Mouse (Mus musculus): ENCODE results near the gene Mtif2. TPM values are rescaled to one million over a fixed set of nuclear protein-coding genes. Genes with fewer than 3 reads are reported as not detected.
"Not testable (repeated sequence)": the region's sequence is repeated elsewhere in the genome, so short reads cannot be mapped to it uniquely, and the experiment has no call there.

Gene Mtif2
- polyA plus RNA-seq, 1 experiment from 2014 or later: 44.8 TPM

DNA sequence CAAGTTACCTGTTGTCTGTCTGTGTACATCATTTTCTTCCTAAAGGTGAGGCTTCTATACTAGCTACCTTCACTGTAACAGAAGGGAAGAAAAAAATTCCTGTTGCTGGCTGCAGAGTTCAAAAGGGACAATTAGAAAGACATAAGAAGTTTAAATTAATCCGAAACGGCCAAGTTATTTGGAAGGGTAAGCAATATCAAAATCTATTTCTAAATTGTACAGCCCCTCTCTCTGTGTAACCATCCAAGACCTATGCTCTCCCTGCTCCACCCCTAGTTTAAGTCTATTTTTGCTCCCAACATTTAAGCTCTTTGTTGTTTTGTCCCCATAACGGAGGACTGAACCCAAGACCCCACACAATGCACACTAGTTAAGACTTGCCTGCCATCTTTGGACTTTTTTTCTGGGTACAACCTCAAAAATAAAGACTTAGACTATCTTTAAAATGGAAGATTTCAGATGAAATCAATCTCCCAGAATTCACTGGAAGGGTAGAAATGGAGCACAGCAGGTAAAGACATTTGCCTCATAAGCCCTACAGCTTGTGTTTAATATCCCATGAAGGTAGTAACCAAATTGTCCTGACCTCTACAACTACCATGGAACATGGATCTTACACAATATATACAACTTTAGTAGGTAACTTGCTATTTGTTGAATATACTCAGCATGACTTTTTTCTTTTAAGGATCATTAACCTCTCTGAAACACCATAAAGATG is 18.2 kb downstream of the Mtif2 start:
- Histone ChIP-seq H3K9ac (no peak overlapping the region), H3K9me3 (no peaks in the 10 kb centered on the region), H3K27me3 (no peaks in the 10 kb centered on the region), H3K4me2 (no peak overlapping the region), H3K4me3 (no peak overlapping the region), H3K4me1 (replicated peaks) (peaks cover 16% of the 10 kb centered on the region), H3K27ac (replicated peaks) (no peak overlapping the region), H3K36me3 (peaks cover 48% of the 10 kb centered on the region)
- no peak for ATAC-seq (ENCODE audit: low FRiP score, low read depth)
- 94% methylated on average over 3 of the region's 3 CpGs for WGBS

GRCm38 (mm10) chr11:29545150-29545752 is 19.0 kb downstream of the Mtif2 start:
- peaks cover 16% of the 10 kb centered on the region for H3K4me1 ChIP-seq (replicated peaks)
- H3K36me3 ChIP-seq: peaks cover 48% of the 10 kb centered on the region
- H3K9ac ChIP-seq; H3K4me2 ChIP-seq; H3K4me3 ChIP-seq; ATAC-seq (ENCODE audit: low FRiP score, low read depth); H3K9me3 ChIP-seq; H3K27me3 ChIP-seq; H3K27ac ChIP-seq (replicated peaks): not testable (repeated sequence)
- WGBS: 92% methylated on average over 4 of the region's 4 CpGs

DNA sequence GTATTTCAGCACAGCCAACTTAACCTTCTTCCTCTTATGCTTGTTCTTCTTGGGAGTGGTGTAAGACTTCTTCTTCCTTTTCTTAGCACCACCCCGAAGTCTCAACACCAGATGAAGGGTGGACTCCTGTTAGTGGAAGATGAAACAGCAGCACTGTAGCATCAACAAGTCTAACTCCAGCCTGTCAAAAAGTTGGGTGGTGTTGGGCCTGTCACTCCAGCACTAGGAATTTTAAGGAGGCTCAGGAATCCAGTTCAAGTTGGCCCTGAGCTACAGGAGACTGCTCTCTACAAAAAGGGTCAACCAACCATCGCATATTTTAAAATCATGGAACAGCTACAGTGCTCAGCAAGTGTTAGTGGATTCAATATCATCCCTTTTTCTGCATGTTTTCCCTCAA is 20.1 kb downstream of the Mtif2 start:
- peak overlapping the region; percentile 63; the same call in 1 of the 2 replicates for H3K4me3 ChIP-seq
- WGBS: 87% methylated on average over 2 of the region's 2 CpGs
- H3K27ac ChIP-seq (replicated peaks); ATAC-seq (ENCODE audit: low FRiP score, low read depth); H3K27me3 ChIP-seq; H3K9ac ChIP-seq; H3K9me3 ChIP-seq: not testable (repeated sequence)
- H3K4me2 ChIP-seq: peak overlapping the region; percentile 79; the same call in 1 of the 2 replicates
- peaks cover 16% of the 10 kb centered on the region for H3K4me1 ChIP-seq (replicated peaks)
- H3K36me3 ChIP-seq: peaks cover 40% of the 10 kb centered on the region

GRCm38 (mm10) chr11:29546762-29547161 is 20.6 kb downstream of the Mtif2 start:
- Histone ChIP-seq H3K9ac (peak overlapping the region; percentile 74), H3K4me1 (replicated peaks) (peaks cover 16% of the 10 kb centered on the region), H3K4me3 (peak overlapping the region; percentile 63), H3K9me3 (no peaks in the 10 kb centered on the region), H3K4me2 (peak overlapping the region; percentile 79), H3K27me3 (no peaks in the 10 kb centered on the region), H3K27ac (replicated peaks) (no peak overlapping the region), H3K36me3 (peaks cover 36% of the 10 kb centered on the region)
- no peak for ATAC-seq (ENCODE audit: low FRiP score, low read depth)
- WGBS: 28% methylated on average over 2 of the region's 2 CpGs

DNA sequence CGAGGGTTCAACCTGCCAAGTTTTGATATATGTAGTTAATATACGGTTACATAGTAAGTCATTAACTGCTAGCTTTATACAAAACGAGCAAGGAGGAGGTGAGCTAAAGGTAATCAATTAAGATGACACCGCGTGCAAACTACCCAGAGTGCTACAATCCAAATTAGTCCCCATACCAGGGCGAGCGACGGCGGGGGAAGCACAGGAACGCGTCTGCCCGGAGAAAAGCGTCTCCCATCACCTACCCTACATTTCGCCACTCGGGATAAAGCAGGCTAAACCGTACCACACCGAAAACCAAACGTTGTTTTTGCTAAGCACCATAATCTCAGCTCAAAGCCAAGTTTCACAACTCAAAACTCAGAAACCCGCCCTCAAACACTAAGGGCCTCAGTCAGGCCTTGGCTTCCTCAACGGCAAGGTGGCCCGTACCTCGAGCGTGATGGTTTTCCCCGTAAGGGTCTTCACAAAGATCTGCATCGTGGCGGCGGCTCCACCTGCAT is 21.1 kb downstream of the Mtif2 start:
- peak overlapping the region; percentile 89 for H3K27ac ChIP-seq (replicated peaks)
- ATAC-seq (ENCODE audit: low FRiP score, low read depth): peak; percentile 17
- peaks cover 33% of the 10 kb centered on the region for H3K36me3 ChIP-seq
- peak overlapping the region; percentile 79 for H3K4me2 ChIP-seq
- peak overlapping the region; percentile 74 for H3K9ac ChIP-seq
- under 1% methylated on average over 27 of the region's 27 CpGs for WGBS
- H3K27me3 ChIP-seq: no peaks in the 10 kb centered on the region
- peaks cover 16% of the 10 kb centered on the region for H3K4me1 ChIP-seq (replicated peaks)
- H3K4me3 ChIP-seq: peak overlapping the region; percentile 63
- H3K9me3 ChIP-seq: no peaks in the 10 kb centered on the region

DNA sequence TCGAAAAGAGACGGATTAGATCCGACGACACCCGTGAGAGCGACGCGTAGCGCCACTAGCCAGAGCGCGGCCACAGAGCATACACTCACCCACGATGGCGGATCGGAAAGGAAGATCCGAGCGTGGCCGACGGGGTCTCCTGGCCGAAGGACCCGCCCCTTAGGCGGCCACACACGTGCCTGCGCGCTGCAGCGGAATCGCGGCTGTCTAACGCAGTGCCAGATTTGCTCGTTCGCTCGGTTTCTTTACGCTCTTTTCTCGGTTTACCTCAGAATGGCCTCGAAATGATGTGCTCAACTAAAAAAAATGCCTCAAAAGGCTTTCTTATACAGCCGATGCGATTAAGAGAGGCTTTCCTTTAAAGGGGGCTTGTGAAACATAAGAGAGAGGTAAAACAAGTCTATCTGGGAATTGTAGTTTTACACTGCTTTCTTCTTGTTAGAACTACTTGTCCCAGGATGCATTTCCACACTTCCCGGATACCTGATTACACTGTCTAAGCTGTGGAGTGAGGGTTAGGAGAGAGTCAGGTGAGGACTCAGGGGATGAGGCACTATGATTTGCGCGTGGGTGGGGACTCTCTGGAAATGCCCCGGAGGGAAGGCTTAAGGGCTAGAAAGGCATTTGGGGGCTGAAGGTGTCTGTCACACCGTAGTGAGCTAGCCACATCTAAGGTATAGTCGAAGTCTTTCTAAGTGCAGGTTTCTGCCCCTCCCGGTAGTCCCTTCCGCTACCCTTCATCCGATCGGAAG is 21.7 kb downstream of the Mtif2 start, which contains the start of the genes Clhc1 and Rps27a:
TSS of gene Clhc1 (plus strand) at position 199 of the 752 bp plus-strand sequence.
TSS of gene Rps27a (minus strand) at position 358 of the 752 bp plus-strand sequence.
- Histone ChIP-seq H3K4me3 (peak within 1 kb of the TSS; percentile 63), H3K9ac (peak within 1 kb of the TSS; percentile 74), H3K9me3 (no peaks in the 10 kb centered on the region), H3K27me3 (no peaks in the 10 kb centered on the region), H3K27ac (replicated peaks) (peak within 1 kb of the TSS; percentile 89), H3K4me2 (peak within 1 kb of the TSS; percentile 79), H3K36me3 (peaks cover 30% of the 10 kb centered on the region), H3K4me1 (replicated peaks) (peaks cover 16% of the 10 kb centered on the region)
- ATAC-seq (ENCODE audit: low FRiP score, low read depth): peak; percentile 98
- WGBS: under 1% methylated on average over 46 of the region's 46 CpGs

DNA sequence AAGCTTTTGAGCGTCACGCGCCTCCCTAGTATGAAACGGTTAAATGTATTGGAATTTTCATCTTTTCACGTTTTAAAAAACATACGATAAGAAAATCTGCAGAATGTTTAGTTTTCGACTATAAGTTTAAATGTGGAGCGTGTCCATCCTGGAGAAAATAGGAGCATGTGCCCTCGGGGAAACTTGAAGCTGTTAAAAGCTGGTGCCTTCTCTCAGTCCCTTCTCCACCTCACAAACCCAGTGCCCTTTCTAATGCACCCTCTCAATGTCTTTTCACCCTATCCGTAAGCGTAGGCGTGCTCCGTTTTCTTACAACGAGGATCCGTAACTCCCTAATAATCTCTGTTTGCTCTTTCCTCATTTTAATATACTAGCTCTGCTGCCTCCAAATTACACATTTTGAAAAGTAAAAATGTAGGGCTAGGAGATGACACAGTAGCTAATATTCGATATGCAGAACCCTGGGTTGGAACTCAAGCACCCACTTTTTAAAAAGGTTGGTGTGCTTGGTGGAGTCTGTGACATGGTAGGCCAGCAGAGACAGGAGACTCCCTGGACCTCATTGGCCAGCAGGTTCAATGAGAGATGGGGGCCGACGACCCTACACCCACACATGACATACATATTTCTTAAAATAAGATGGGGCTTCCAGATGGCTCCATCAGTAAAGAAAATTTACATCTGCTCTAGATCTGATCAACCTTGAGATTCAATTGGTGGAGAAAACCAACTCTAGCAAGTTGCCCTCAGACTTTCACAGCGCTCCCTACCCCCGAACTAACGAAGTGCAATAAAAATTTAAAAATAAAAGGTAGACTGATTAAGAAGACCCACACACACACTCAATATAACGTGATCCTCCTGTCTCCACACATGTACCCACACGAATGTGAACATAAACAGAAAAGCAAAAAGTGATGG is 22.6 kb downstream of the Mtif2 start:
- no peak for ATAC-seq (ENCODE audit: low FRiP score, low read depth)
- WGBS: 26% methylated on average over 23 of the region's 23 CpGs

DNA sequence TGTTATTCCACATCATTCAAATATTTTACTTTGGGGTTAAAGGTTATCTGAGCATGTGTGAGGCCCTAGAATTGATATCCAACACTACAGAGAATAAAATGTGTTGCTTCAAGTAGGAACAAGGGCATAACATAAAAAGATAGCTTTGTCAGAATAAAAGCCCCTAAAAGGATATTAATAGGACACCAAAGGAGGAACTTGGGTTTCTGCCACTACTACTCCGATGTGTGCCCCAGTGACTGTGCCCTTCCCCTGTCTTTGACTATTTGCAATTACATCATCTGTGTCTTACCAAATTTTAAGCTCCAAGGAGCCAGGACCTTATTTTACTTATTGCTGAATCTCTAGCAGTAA is 23.2 kb downstream of the Mtif2 start:
- no peak overlapping the region for H3K9ac ChIP-seq
- no peak overlapping the region for H3K4me3 ChIP-seq
- no peak overlapping the region for H3K4me2 ChIP-seq
- no peak for ATAC-seq (ENCODE audit: low FRiP score, low read depth)
- no peaks in the 10 kb centered on the region for H3K9me3 ChIP-seq
- H3K27ac ChIP-seq (replicated peaks): no peak overlapping the region
- WGBS: 89% methylated on average over 1 of the region's 1 CpGs
- no peaks in the 10 kb centered on the region for H3K27me3 ChIP-seq
- H3K36me3 ChIP-seq: peaks cover 20% of the 10 kb centered on the region
- peaks cover 16% of the 10 kb centered on the region for H3K4me1 ChIP-seq (replicated peaks)

More for the DNA sequence above, 22.6 kb downstream of the Mtif2 start:
- H3K27me3 ChIP-seq: no peaks in the 10 kb centered on the region
- H3K4me3 ChIP-seq: peak overlapping the region; percentile 63
- H3K27ac ChIP-seq (replicated peaks): peak overlapping the region; percentile 89
- peaks cover 16% of the 10 kb centered on the region for H3K4me1 ChIP-seq (replicated peaks)
- peak overlapping the region; percentile 79 for H3K4me2 ChIP-seq
- no peaks in the 10 kb centered on the region for H3K9me3 ChIP-seq
- H3K9ac ChIP-seq: peak overlapping the region; percentile 74
- peaks cover 27% of the 10 kb centered on the region for H3K36me3 ChIP-seq

DNA sequence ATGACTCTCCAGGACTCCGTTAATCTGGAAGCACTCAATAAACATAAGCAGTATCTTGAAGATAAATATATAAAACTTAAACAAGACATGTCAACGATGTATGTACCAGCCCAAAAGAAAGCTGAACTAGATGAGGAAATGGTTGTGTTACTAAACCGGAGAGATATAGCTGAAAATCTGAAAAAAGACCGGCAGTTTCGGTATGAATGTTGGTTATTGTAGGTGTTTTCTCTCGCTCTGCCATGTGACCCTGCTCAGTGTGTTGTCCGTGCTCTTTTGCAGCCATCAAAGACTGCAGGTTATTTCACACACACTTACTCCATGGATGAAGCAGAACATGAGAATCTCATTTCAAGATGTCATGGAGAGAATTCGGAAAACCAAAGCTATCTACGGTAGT is 34.2 kb downstream of the Mtif2 start:
- H3K9ac ChIP-seq: no peak overlapping the region
- H3K9me3 ChIP-seq: no peaks in the 10 kb centered on the region
- no peak overlapping the region for H3K4me3 ChIP-seq
- no peaks in the 10 kb centered on the region for H3K27me3 ChIP-seq
- no peak overlapping the region for H3K4me2 ChIP-seq
- H3K4me1 ChIP-seq (replicated peaks): no peaks in the 10 kb centered on the region
- ATAC-seq (ENCODE audit: low FRiP score, low read depth): no peak
- no peak overlapping the region for H3K27ac ChIP-seq (replicated peaks)
- 91% methylated on average over 9 of the region's 9 CpGs for WGBS
- H3K36me3 ChIP-seq: no peaks in the 10 kb centered on the region

DNA sequence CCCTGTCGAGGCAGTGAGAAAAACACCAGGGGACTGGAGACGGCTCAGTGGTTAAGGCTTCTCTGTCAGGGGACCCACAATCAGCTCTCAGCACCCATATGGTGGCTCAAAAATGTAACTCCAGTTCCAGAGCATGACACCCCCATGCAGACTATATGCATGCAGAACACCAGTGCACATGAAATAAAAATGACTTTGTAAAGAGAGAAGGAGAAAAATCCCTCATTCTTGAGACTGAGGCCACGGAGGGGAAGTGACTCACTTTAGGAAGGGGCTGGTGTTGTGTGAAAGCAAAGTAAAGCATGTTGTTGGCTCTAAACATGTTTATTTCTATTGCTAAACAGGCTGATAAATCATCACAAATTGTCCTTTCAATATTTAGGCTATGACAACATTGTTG is 34.8 kb downstream of the Mtif2 start:
- H3K27me3 ChIP-seq: no peaks in the 10 kb centered on the region
- no peaks in the 10 kb centered on the region for H3K36me3 ChIP-seq
- H3K4me3 ChIP-seq: no peak overlapping the region
- no peaks in the 10 kb centered on the region for H3K4me1 ChIP-seq (replicated peaks)
- no peaks in the 10 kb centered on the region for H3K9me3 ChIP-seq
- H3K27ac ChIP-seq (replicated peaks): no peak overlapping the region
- WGBS: 88% methylated on average over 3 of the region's 3 CpGs
- ATAC-seq (ENCODE audit: low FRiP score, low read depth): no peak
- no peak overlapping the region for H3K4me2 ChIP-seq
- no peak overlapping the region for H3K9ac ChIP-seq

DNA sequence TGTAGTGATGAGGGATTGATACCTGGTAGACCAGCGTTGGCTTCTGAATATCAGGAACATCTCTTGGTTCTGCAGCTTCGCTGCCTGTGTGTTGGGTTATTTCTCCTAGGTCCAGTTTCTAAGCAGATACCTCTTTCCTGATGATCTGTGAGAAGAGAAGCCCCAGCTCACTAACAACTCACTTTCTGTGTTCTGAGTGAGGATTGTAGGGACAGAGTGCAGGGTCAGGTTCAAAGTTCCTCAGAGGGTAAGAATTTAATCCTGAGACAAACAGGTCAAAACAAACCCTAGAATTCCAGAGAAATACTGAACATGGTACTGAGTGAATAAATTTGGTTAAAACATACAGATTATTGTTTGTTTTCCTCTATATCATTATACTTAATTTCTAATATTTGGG is 37.2 kb downstream of the Mtif2 start:
- 97% methylated on average over 2 of the region's 2 CpGs for WGBS
- H3K9ac ChIP-seq: no peak overlapping the region
- no peak overlapping the region for H3K27ac ChIP-seq (replicated peaks)
- no peak overlapping the region for H3K4me3 ChIP-seq
- no peaks in the 10 kb centered on the region for H3K27me3 ChIP-seq
- H3K9me3 ChIP-seq: no peaks in the 10 kb centered on the region
- ATAC-seq (ENCODE audit: low FRiP score, low read depth): no peak
- H3K4me2 ChIP-seq: no peak overlapping the region
- no peaks in the 10 kb centered on the region for H3K36me3 ChIP-seq
- no peaks in the 10 kb centered on the region for H3K4me1 ChIP-seq (replicated peaks)

Measured in hindbrain, embryonic 15.5 days (tissue).